Mouse (Mus musculus) hindbrain, embryonic 15.5 days (tissue): ENCODE measurements around the gene Ubash3b. TPM values are rescaled to one million over a fixed set of nuclear protein-coding genes. Genes with fewer than 3 reads are reported as not detected.

Experiments used
- ATAC-seq: fragments of 200-750 bp; cut with Nextera tagmentation; 2 replicates; pipeline ENCODE4 v1.8.0; 2017; ENCODE audit warnings: low read depth, moderate number of reproducible peaks, moderate TSS enrichment; ENCODE audit not compliant: low FRiP score
- H3K27ac ChIP-seq: fragments of 300-500 bp; sonication (generic); replicated peaks from 2 replicates; pipeline ENCODE4 v1.5.1; 2015; ENCODE audit warnings: mild to moderate bottlenecking, inconsistent platforms
- H3K27me3 ChIP-seq: fragments of 300-500 bp; sonication (generic); 2 replicates; pipeline ENCODE4 v1.6.1; 2015; ENCODE audit warnings: control low read depth, inconsistent platforms
- H3K36me3 ChIP-seq: fragments of 300-500 bp; sonication (generic); 2 replicates; pipeline ENCODE4 v1.6.1; 2015; ENCODE audit warnings: control low read depth, inconsistent platforms
- H3K4me1 ChIP-seq: fragments of 300-500 bp; sonication (generic); replicated peaks from 2 replicates; pipeline ENCODE4 v1.6.1; 2015; ENCODE audit warnings: control low read depth, inconsistent platforms
- H3K4me2 ChIP-seq: fragments of 300-500 bp; sonication (generic); 2 replicates; pipeline ENCODE4 v1.6.1; 2015; ENCODE audit warnings: moderate library complexity, mild to moderate bottlenecking, inconsistent platforms
- H3K4me3 ChIP-seq: fragments of 300-500 bp; sonication (generic); 2 replicates; pipeline ENCODE4 v1.5.1; 2015; ENCODE audit warnings: mild to moderate bottlenecking, inconsistent platforms
- H3K9ac ChIP-seq: fragments of 300-500 bp; sonication (generic); 2 replicates; pipeline ENCODE4 v1.6.1; 2015; ENCODE audit warnings: inconsistent platforms
- H3K9me3 ChIP-seq: fragments of 300-500 bp; sonication (generic); 2 replicates; pipeline ENCODE4 v1.6.1; 2016; ENCODE audit warnings: control low read depth, inconsistent platforms
- WGBS: fragments of 180-500 bp; shearing (Covaris S2); methylation state at CpG from one replicate; pipeline ENCODE4 v1.1.7; 2015; 5-methylcytosine and 5-hydroxymethylcytosine counted together
- polyA plus RNA-seq: library from polyadenylated mRNA; unstranded; fragments of >200 nt; fragmentation: Nextera tagmentation; extraction: Ambion mirVana; gene quantifications from 2 replicates; pipeline ENCODE4 v1.2.1, GENCODE M21; 2015

Ubash3b gene
- polyA plus RNA-seq, 1 experiment from 2014 or later, result 27.3 TPM

DNA sequence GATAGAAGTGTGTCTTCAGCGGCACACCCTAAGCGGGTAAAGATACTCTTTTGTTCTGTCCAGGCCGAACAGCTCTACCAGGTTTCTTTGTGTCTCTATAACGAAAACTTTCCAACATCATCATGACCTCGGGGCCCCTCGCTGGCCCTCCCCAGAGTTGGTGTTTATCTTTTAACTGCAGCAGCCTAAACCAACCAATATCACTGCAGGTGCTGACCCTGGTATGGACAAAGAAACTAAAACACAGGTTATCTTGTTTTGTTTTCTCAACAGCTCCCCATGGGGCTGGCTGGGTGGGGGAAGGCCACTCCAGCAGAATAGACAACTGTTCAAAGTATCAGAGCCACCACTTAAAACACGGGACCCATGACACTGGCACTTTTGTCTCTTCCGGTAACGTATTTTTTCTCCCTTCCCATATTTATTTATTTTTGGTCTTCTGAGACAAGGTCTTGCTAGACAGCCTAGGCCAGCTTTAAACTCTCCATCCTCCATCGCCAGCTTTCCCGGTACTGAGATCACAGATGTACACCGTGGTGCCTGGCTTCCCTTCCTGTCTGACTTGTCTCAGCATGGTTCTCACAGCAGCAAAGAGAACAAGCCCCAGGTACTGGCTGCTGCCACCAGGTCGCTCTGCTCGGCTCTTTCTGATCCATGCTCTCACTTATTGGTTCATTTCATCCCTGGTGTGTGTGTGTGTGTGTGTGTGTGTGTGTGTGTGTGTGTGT, 81.9 kb downstream of the Ubash3b start:
- ATAC-seq, result no peak
- H3K4me1 ChIP-seq, result peaks cover 40% of the 10 kb centered on the region
- WGBS, result 65% methylated on average over 14 of the region's 14 CpGs

DNA sequence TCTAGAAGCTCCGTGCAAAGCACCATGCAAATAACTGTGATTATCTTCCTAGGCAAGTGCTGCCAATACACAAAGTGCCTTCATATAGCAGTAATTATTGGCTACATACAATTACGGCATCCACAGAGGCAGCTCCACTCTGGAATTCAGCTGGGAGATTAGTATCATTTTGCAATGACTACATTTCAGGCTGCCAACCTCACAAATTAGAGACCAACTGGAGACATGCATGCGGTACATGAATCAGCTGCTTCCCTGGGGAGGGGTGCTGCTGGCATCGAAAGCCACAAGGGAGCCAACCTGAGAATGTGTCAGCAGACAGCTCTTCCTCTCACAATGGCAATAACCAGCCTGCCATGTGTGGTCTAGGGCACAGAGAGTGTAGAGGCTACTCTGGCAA, 83.3 kb downstream of the Ubash3b start:
- no peaks in the 10 kb centered on the region for H3K36me3 ChIP-seq
- peak overlapping the region; percentile 60 for H3K27ac ChIP-seq
- H3K27me3 ChIP-seq, result no peaks in the 10 kb centered on the region
- H3K4me3 ChIP-seq, result no peak overlapping the region
- 48% methylated on average over 4 of the region's 4 CpGs for whole genome bisulfite sequencing
- no peak; the same call in 1 of the 2 replicates for ATAC-seq
- peaks cover 34% of the 10 kb centered on the region for H3K4me1 ChIP-seq
- H3K9me3 ChIP-seq, result no peaks in the 10 kb centered on the region
- no peak overlapping the region for H3K4me2 ChIP-seq
- no peak overlapping the region for H3K9ac ChIP-seq

More for the DNA sequence above, 81.9 kb downstream of the Ubash3b start:
- Histone ChIP-seq H3K27me3 (no peaks in the 10 kb centered on the region), H3K4me3 (no peak overlapping the region), H3K9me3 (no peaks in the 10 kb centered on the region), H3K27ac (no peak overlapping the region), H3K9ac (no peak overlapping the region), H3K36me3 (no peaks in the 10 kb centered on the region), H3K4me2 (no peak overlapping the region)

DNA sequence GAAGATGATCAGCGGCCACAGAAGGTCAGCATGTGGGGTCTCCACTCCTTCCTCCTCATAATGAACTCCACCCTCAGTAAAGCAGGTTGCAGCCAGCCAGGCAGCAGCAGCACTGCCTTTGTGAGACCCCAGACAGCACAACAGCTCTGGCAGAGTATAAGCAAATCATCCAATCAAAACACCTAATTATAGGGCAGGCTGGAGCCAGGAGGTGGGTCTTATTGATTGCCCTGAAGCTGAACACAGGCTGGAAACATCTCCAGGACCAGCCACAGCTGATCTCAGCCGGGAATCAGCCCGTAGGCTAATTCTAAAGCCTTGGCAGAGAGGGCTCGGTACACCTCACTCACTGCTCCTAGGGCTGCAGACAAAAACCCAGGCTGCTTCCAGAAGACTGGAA, 85.3 kb downstream of the Ubash3b start:
- H3K9ac ChIP-seq, result no peak overlapping the region

DNA sequence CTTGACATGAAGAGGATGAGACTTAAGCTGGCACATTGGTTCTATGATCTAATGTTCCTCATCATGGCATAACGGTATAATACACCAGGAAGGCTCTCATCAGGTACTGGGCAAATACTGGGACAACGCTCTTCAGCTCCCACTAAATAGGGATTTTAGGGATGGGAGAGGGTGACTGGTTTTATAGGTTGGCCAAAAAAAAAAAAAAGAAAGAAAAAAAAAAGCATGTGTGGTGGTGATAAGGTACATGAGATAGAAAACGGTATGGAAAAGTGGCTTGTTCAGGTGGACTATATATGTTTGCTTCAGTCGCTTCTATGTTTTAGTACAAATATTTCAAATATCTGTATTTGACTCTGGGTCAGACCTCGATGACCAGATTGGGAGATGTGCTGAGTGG, 86.0 kb downstream of the Ubash3b start:
- Histone ChIP-seq H3K27ac (peak overlapping the region; percentile 74; the same call in 1 of the 2 replicates), H3K4me2 (no peak overlapping the region), H3K27me3 (no peaks in the 10 kb centered on the region), H3K9me3 (no peaks in the 10 kb centered on the region), H3K4me3 (no peak overlapping the region), H3K9ac (no peak overlapping the region), H3K4me1 (peaks cover 31% of the 10 kb centered on the region), H3K36me3 (no peaks in the 10 kb centered on the region)
- 93% methylated on average over 5 of the region's 5 CpGs for WGBS
- ATAC-seq, result no peak

More for the DNA sequence above, 85.3 kb downstream of the Ubash3b start:
- ATAC-seq, result peak; percentile 49
- Histone ChIP-seq H3K27me3 (no peaks in the 10 kb centered on the region), H3K4me2 (no peak overlapping the region), H3K9me3 (no peaks in the 10 kb centered on the region), H3K4me3 (no peak overlapping the region), H3K4me1 (peaks cover 33% of the 10 kb centered on the region), H3K36me3 (no peaks in the 10 kb centered on the region), H3K27ac (peak overlapping the region; percentile 74)
- WGBS, result 25% methylated on average over 4 of the region's 4 CpGs

DNA sequence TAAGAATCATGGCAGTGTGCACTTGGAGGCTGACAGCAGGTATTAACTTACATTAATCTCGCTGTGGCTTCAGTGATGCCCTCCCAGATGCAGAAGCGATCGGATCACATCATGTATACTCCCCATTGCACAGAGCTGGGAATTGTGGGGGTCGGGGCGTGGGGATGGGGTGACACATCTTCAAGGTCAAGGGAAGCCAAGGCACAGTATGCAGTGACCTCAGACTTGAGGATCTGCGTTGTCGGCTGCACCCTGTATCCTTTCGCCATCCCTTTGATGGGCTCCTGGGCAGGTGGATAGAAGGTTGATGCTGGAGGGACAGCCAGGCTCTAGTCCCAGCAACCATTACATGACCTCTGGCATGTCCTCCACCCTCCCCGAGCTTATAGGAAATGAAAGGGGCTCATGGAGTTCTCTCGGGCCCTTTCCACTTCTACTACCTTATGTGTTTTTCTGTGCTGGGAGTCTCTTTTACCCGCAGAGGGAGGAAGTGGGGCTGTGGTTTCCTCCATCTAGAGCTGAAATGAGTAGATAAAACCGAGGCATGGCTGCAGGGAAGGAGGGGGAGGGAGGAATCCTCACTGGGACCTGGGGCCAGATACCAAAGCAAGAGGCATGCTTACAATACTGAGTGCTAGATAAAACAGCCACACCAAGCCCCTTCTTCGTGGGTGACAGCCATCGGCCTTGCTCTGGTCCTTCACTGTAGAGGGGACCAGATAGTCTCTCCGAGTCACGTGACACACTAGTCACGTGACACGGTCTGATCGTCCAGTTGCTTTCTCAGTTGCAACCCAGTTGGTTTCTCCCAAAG, 88.1 kb downstream of the Ubash3b start:
- WGBS, result 91% methylated on average over 19 of the region's 19 CpGs

DNA sequence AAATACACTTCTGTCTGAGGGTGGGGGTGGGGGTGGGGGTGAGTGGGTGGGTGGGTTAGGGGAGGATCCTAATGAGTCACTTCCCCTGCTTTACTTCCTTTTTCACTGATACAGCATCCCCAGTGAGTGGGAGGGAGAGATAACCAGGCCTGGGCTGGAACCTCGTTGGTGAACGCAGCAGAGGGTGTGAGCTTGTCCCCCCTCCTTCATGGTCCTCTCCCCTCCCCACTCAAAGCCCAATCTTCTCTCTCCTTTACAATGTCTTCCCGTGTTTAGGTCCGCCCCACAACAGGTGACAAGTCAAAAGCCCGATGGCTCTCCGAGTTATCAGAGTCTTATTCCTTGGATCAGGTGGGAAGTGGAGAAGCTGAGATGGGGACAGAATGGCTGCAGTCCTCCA, 88.7 kb downstream of the Ubash3b start:
- Histone ChIP-seq H3K4me3 (no peak overlapping the region), H3K4me1 (peaks cover 28% of the 10 kb centered on the region), H3K4me2 (no peak overlapping the region), H3K27me3 (no peaks in the 10 kb centered on the region), H3K9me3 (no peaks in the 10 kb centered on the region), H3K27ac (no peak overlapping the region), H3K9ac (no peak overlapping the region), H3K36me3 (no peaks in the 10 kb centered on the region)
- ATAC-seq, result no peak
- 86% methylated on average over 6 of the region's 6 CpGs for WGBS

More for the DNA sequence above, 88.1 kb downstream of the Ubash3b start:
- Histone ChIP-seq H3K9me3 (no peaks in the 10 kb centered on the region), H3K36me3 (no peaks in the 10 kb centered on the region), H3K4me1 (peaks cover 28% of the 10 kb centered on the region), H3K9ac (no peak overlapping the region), H3K4me2 (no peak overlapping the region), H3K27me3 (no peaks in the 10 kb centered on the region), H3K27ac (no peak overlapping the region), H3K4me3 (no peak overlapping the region)
- ATAC-seq, result no peak

DNA sequence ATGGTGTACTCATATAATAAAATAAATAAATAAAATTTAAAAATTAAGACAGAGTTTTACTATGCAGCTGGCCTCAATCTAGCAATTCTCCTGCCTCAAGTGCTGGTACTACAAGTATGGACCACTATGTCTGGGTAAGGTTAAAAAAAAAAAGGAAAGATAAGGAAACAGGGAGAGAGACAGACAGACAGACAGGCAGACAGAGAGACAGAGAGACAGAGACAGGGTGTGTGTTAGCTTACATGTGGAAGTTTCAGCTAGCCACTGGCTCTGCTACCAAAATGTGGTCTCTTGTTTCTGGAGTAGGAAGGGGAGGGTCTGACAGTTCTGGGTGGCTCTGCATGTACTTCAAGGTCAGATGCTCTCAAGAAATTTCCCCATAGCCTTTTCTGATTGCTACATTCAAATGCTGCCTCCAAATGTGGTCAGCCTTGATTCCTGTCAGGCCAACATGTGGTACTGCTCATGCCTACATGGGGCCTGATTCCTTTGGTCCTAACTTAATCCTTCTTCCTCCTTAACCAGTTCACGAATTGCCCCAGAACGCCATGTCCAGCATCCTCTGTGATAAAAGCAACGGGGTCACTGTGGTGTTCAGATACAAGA, 89.5 kb downstream of the Ubash3b start:
- Histone ChIP-seq H3K9ac (no peak overlapping the region), H3K9me3 (no peaks in the 10 kb centered on the region), H3K4me3 (no peak overlapping the region), H3K27me3 (no peaks in the 10 kb centered on the region), H3K27ac (no peak overlapping the region), H3K4me2 (no peak overlapping the region), H3K36me3 (no peaks in the 10 kb centered on the region), H3K4me1 (peaks cover 30% of the 10 kb centered on the region)
- 84% methylated on average over 3 of the region's 3 CpGs for WGBS
- ATAC-seq, result no peak

DNA sequence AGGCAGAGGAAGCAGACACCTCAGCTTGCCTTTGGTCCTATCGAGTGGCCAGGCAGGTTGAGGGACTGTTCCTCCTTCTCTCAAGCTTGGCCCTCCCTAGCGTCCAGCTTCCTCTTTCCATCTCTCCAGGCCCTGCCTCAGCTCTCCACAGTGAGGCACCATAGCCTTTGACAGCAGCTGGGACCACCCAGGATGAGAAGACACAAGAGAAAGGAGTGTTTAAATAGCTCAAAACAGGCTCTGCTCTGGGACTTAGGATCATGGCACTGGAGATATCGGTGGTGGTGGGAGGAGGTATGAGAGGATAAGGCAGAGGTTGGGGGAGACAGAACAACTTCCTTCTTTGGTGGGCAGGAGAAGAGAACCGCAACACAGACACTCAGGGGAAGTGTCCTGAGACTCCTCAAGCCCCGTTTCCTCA, 90.7 kb downstream of the Ubash3b start:
- Histone ChIP-seq H3K4me2 (no peak overlapping the region), H3K27ac (no peak overlapping the region), H3K27me3 (no peaks in the 10 kb centered on the region), H3K4me3 (no peak overlapping the region), H3K9ac (no peak overlapping the region), H3K4me1 (peaks cover 18% of the 10 kb centered on the region), H3K36me3 (no peaks in the 10 kb centered on the region), H3K9me3 (no peaks in the 10 kb centered on the region)
- ATAC-seq, result no peak
- 77% methylated on average over 5 of the region's 5 CpGs for WGBS

DNA sequence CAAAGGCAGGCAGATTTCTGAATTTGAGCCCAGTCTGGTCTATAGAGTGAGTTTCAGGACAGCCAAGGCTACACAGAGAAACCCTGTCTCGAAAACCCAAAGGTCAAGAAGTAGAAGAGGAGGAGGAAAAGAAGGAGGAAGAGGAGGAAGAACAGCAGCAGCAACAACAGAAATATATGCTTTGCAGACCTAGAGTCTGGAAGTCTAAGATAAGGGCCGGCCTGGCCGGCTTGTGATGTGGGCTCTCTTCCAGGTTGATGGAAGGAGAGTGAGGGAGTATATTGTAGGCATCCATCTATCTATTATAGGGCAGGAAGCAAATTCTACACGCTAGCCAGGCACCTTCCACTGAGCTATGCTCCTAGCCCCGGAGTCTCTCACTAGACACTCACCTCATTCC, 92.0 kb downstream of the Ubash3b start:
- no peak overlapping the region for H3K27ac ChIP-seq
- H3K36me3 ChIP-seq, result no peaks in the 10 kb centered on the region
- H3K9me3 ChIP-seq, result no peaks in the 10 kb centered on the region
- H3K4me1 ChIP-seq, result peaks cover 18% of the 10 kb centered on the region
- no peak overlapping the region for H3K4me2 ChIP-seq
- no peak overlapping the region for H3K4me3 ChIP-seq
- H3K27me3 ChIP-seq, result no peaks in the 10 kb centered on the region
- no peak overlapping the region for H3K9ac ChIP-seq
- WGBS, result 90% methylated on average over 5 of the region's 5 CpGs
- ATAC-seq, result no peak

DNA sequence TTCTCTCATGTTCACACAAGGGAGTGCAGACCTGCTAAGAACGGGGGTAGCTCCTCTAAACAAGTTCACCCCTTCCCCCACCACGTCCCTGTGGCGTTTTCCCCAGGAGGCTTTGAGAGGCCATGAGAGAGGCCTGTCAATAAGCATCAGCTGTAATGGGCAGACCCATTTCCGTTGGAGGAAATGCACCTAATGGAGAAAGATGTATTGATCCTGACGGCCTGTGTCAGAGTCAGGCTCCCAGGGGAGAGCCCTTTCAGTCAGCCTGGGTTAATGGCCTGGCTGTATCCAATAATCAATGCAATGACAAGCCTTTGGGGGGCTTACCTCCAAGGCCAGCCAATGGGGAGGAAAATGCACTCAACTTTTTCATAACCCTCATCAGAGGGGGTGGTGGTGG, 100.1 kb downstream of the Ubash3b start:
- Histone ChIP-seq H3K4me1 (peaks cover 18% of the 10 kb centered on the region), H3K27me3 (no peaks in the 10 kb centered on the region), H3K4me3 (no peak overlapping the region), H3K9me3 (no peaks in the 10 kb centered on the region), H3K9ac (no peak overlapping the region), H3K36me3 (no peaks in the 10 kb centered on the region), H3K27ac (0 out of 2 replicates have a peak overlapping the region, but pooled peaks have one; percentile 10), H3K4me2 (no peak overlapping the region)
- no peak for ATAC-seq
- WGBS, result 34% methylated on average over 5 of the region's 5 CpGs

DNA sequence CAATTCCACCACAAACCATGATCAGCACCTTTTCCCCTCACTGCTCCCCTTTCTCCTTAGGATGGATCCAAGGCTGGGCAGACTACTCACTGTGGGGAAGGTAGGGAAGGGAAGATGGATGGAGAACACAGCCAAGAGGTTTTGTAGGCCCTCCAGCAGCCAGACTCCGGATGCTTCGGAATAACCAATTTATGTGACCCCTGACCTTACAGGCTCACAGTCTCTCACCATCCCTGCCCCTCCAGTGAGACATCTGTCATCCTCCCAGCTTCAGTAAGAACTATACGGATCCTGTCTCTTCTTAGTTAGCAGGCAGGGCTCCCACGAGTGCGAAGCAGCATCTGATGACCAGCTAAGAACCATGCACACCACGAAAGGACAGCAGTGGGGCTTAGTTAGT, 100.9 kb downstream of the Ubash3b start:
- 72% methylated on average over 6 of the region's 6 CpGs for WGBS
- H3K9ac ChIP-seq, result no peak overlapping the region
- no peak overlapping the region for H3K4me3 ChIP-seq
- peaks cover 18% of the 10 kb centered on the region for H3K4me1 ChIP-seq
- ATAC-seq, result no peak
- no peaks in the 10 kb centered on the region for H3K27me3 ChIP-seq
- no peaks in the 10 kb centered on the region for H3K9me3 ChIP-seq
- no peak overlapping the region for H3K4me2 ChIP-seq
- H3K36me3 ChIP-seq, result no peaks in the 10 kb centered on the region
- H3K27ac ChIP-seq, result no peak overlapping the region
